Mouse (Mus musculus): Measurements from ENCODE around the gene Ssmem1. TPM values are rescaled to one million over a fixed set of nuclear protein-coding genes. Genes with fewer than 3 reads are reported as not detected.
A peak's percentile ranks its signal among the peaks of the same experiment; 100 is the strongest.

The Ssmem1 gene
- total RNA-seq, 2 experiments from 2014 or later, result 0.70 to 1.1 TPM

GRCm38 (mm10) chr6:30535340-30535739 is 25.7 kb downstream of the Ssmem1 start:
- intact Hi-C loops (cut with DNase I), result loop anchor here (5.0 kb wide), 1 partner anchor 447 kb away; no protein-coding TSS in a partner anchor

GRCm38 (mm10) chr6:30538240-30538639 is 28.6 kb downstream of the Ssmem1 start:
- intact Hi-C loops (cut with DNase I), result loop anchor here (5.0 kb wide), 1 partner anchor 444 kb away; no protein-coding TSS in a partner anchor
- H3K4me3 ChIP-seq, result no peak overlapping the region
- TF ChIP-seq CTCF (IDR thresholded peaks at IDR 0.05), result no peak
- no peak overlapping the region for H3K27ac ChIP-seq
- DNase-seq (ENCODE audit: extremely low spot score in 1 of 2, low spot score in 2 of 2), result no peak

More at GRCm38 (mm10) chr6:30535340-30535739, 25.7 kb downstream of the Ssmem1 start:
- peak; percentile 68 for TF ChIP-seq CTCF (IDR thresholded peaks at IDR 0.05)
- no peak overlapping the region for H3K4me3 ChIP-seq
- H3K27ac ChIP-seq, result no peak overlapping the region
- peak in 1 of 2 experiments; percentile 29 for DNase-seq (ENCODE audit: extremely low spot score in 1 of 2, low spot score in 2 of 2)

GRCm38 (mm10) chr6:30538800-30539199 is 29.2 kb downstream of the Ssmem1 start:
- Histone ChIP-seq H3K27ac (no peak overlapping the region), H3K4me3 (no peak overlapping the region)
- no peak for DNase-seq (ENCODE audit: extremely low spot score in 1 of 2, low spot score in 2 of 2)
- TF ChIP-seq CTCF (IDR thresholded peaks at IDR 0.05), result no peak
- intact Hi-C loops (cut with DNase I), result loop anchor here (5.0 kb wide), 1 partner anchor 444 kb away; no protein-coding TSS in a partner anchor

GRCm38 (mm10) chr6:30541009-30541799 is 31.6 kb downstream of the Ssmem1 start, which contains the start of gene Cpa2:
Gene Cpa2, plus strand, starts transcription at chr6:30541582.
- intact Hi-C loops (cut with DNase I), result no loop called here
- Histone ChIP-seq H3K27ac (no peak within 1 kb of the TSS), H3K4me3 (no peak within 1 kb of the TSS)
- no peak for DNase-seq (ENCODE audit: extremely low spot score in 1 of 2, low spot score in 2 of 2)
- TF ChIP-seq CTCF (IDR thresholded peaks at IDR 0.05), result no peak

- TF ChIP-seq CTCF (IDR thresholded peaks at IDR 0.05), result no peak
Observed at GRCm38 (mm10) chr6:30542277-30542676, 32.6 kb downstream of the Ssmem1 start.

GRCm38 (mm10) chr6:30543077-30543476 is 33.4 kb downstream of the Ssmem1 start:
- DNase-seq (ENCODE audit: extremely low spot score in 1 of 2, low spot score in 2 of 2), result no peak
- TF ChIP-seq CTCF (IDR thresholded peaks at IDR 0.05), result no peak
- H3K4me3 ChIP-seq, result no peak overlapping the region
- no peak overlapping the region for H3K27ac ChIP-seq
- intact Hi-C loops (cut with DNase I), result no loop called here

More at GRCm38 (mm10) chr6:30542277-30542676, 32.6 kb downstream of the Ssmem1 start:
- intact Hi-C loops (cut with DNase I), result no loop called here
- H3K27ac ChIP-seq, result no peak overlapping the region
- no peak overlapping the region for H3K4me3 ChIP-seq
- DNase-seq (ENCODE audit: extremely low spot score in 1 of 2, low spot score in 2 of 2), result no peak

GRCm38 (mm10) chr6:30543851-30544250 is 34.2 kb downstream of the Ssmem1 start:
- no peak for TF ChIP-seq CTCF (IDR thresholded peaks at IDR 0.05)
- no peak for DNase-seq (ENCODE audit: extremely low spot score in 1 of 2, low spot score in 2 of 2)
- intact Hi-C loops (cut with DNase I), result no loop called here
- no peak overlapping the region for H3K4me3 ChIP-seq
- H3K27ac ChIP-seq, result no peak overlapping the region

- peak overlapping the region; percentile 75 for H3K27ac ChIP-seq
- intact Hi-C loops (cut with DNase I), result loop anchor here (2.0 to 5.0 kb wide), 5 partner anchors 37 to 177 kb away; partner anchors contain the start of genes Klhdc10, Mest, Ssmem1 and Tmem209
- no peak overlapping the region for H3K4me3 ChIP-seq
- TF ChIP-seq CTCF (IDR thresholded peaks at IDR 0.05), result no peak
- DNase-seq (ENCODE audit: extremely low spot score in 1 of 2, low spot score in 2 of 2), result peak in 1 of 2 experiments; percentile 15
Observed at GRCm38 (mm10) chr6:30545689-30546088, 36.0 kb downstream of the Ssmem1 start.

- Histone ChIP-seq H3K27ac (peak overlapping the region; percentile 82), H3K4me3 (no peak overlapping the region; the same call in 1 of the 2 replicates)
- intact Hi-C loops (cut with DNase I), result loop anchor here (2.0 to 5.0 kb wide), 5 partner anchors 38 to 176 kb away; partner anchors contain the start of genes Klhdc10, Mest, Ssmem1 and Tmem209
- peak in 1 of 2 experiments; percentile 41 for DNase-seq (ENCODE audit: extremely low spot score in 1 of 2, low spot score in 2 of 2)
- no peak for TF ChIP-seq CTCF (IDR thresholded peaks at IDR 0.05)
Observed at GRCm38 (mm10) chr6:30546571-30547273, 37.1 kb downstream of the Ssmem1 start.

GRCm38 (mm10) chr6:30547274-30547645 is 37.6 kb downstream of the Ssmem1 start:
- Histone ChIP-seq H3K4me3 (no peak overlapping the region; the same call in 1 of the 2 replicates), H3K27ac (peak overlapping the region; percentile 82)
- intact Hi-C loops (cut with DNase I), result loop anchor here (2.0 to 5.0 kb wide), 5 partner anchors 38 to 175 kb away; partner anchors contain the start of genes Klhdc10, Mest, Ssmem1 and Tmem209
- TF ChIP-seq CTCF (IDR thresholded peaks at IDR 0.05), result no peak
- no peak for DNase-seq (ENCODE audit: extremely low spot score in 1 of 2, low spot score in 2 of 2)

- Histone ChIP-seq H3K4me3 (no peak overlapping the region), H3K27ac (peak overlapping the region; percentile 77)
Observed at GRCm38 (mm10) chr6:30547656-30548306, 38.1 kb downstream of the Ssmem1 start.

More at GRCm38 (mm10) chr6:30547656-30548306, 38.1 kb downstream of the Ssmem1 start:
- intact Hi-C loops (cut with DNase I), result loop anchor here (2.0 to 5.0 kb wide), 6 partner anchors 25 to 175 kb away; partner anchors contain the start of genes Klhdc10, Mest, Ssmem1 and Tmem209
- no peak for TF ChIP-seq CTCF (IDR thresholded peaks at IDR 0.05)
- no peak for DNase-seq (ENCODE audit: extremely low spot score in 1 of 2, low spot score in 2 of 2)
